Mouse (Mus musculus): ENCODE data around the gene Zfyve28. TPM values are rescaled to one million over a fixed set of nuclear protein-coding genes. Genes with fewer than 3 reads are reported as not detected.

Zfyve28 gene
- polyA plus RNA-seq, 2 experiments: 0.95 to 1.7 TPM

GRCm38 (mm10) chr5:34280976-34281375 lies 7.3 kb downstream of the Zfyve28 start:
- no peak overlapping the region for H3K4me2 ChIP-seq (replicated peaks; ENCODE audit: low read depth, low read length, severe bottlenecking)
- ATAC-seq (ENCODE audit: low FRiP score, low read depth) (no peak), DNase-seq (ENCODE audit: low spot score) (no peak)
- no peak overlapping the region for H3K9ac ChIP-seq (ENCODE audit: low read depth, low read length, severe bottlenecking)
- peaks cover 13% of the 10 kb centered on the region for H3K27me3 ChIP-seq (ENCODE audit: control insufficient read depth, insufficient read depth, low read length)
- no peak overlapping the region for H3K27ac ChIP-seq (replicated peaks; ENCODE audit: low read depth, low read length)
- H3K36me3 ChIP-seq (ENCODE audit: control insufficient read depth, insufficient read depth, low read length): no peaks in the 10 kb centered on the region
- no peaks in the 10 kb centered on the region for H3K9me3 ChIP-seq (ENCODE audit: control insufficient read depth, low read length)
- TF ChIP-seq POLR2A (IDR thresholded peaks at IDR 0.05; ENCODE audit: borderline replicate concordance, extremely low read depth, insufficient read depth, insufficient read length): no peak
- WGBS: 56% methylated on average over 7 of the region's 7 CpGs
- H3K4me1 ChIP-seq (ENCODE audit: control insufficient read depth, insufficient read depth, low read length): no peaks in the 10 kb centered on the region
- no peak overlapping the region for H3K4me3 ChIP-seq (replicated peaks; ENCODE audit: low read length)

DNA sequence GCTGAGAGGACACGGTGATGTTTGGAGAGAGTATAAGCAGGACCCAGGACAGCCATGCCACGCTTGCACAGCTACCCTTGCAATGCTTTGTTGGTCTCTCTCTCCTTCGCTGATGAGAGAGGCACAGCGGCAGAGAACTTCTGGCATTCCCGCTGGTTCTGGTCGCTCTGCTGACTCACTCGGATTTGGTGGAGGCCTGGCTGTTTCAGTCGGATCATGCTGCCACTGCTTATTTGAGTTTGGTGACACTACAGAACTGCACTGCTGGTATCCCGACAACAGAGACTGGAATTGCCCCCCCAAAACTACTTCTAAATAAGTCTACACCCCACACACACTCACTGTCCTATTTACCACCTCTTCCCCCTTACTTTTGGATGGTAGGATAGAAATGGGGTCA lies 9.0 kb downstream of the Zfyve28 start:
- Histone ChIP-seq H3K9me3 (ENCODE audit: control insufficient read depth, low read length) (no peaks in the 10 kb centered on the region), H3K36me3 (ENCODE audit: control insufficient read depth, insufficient read depth, low read length) (no peaks in the 10 kb centered on the region), H3K27me3 (ENCODE audit: control insufficient read depth, insufficient read depth, low read length) (0 out of 2 replicates have a peak, but pooled peaks cover 2% of the 10 kb centered on the region), H3K4me3 (replicated peaks; ENCODE audit: low read length) (no peak overlapping the region), H3K4me1 (ENCODE audit: control insufficient read depth, insufficient read depth, low read length) (no peaks in the 10 kb centered on the region), H3K27ac (replicated peaks; ENCODE audit: low read depth, low read length) (no peak overlapping the region), H3K9ac (ENCODE audit: low read depth, low read length, severe bottlenecking) (no peak overlapping the region), H3K4me2 (replicated peaks; ENCODE audit: low read depth, low read length, severe bottlenecking) (no peak overlapping the region)
- no peak for TF ChIP-seq POLR2A (IDR thresholded peaks at IDR 0.05; ENCODE audit: borderline replicate concordance, extremely low read depth, insufficient read depth, insufficient read length)
- ATAC-seq (ENCODE audit: low FRiP score, low read depth) (no peak), DNase-seq (ENCODE audit: low spot score) (no peak)
- 83% methylated on average over 9 of the region's 9 CpGs for WGBS

DNA sequence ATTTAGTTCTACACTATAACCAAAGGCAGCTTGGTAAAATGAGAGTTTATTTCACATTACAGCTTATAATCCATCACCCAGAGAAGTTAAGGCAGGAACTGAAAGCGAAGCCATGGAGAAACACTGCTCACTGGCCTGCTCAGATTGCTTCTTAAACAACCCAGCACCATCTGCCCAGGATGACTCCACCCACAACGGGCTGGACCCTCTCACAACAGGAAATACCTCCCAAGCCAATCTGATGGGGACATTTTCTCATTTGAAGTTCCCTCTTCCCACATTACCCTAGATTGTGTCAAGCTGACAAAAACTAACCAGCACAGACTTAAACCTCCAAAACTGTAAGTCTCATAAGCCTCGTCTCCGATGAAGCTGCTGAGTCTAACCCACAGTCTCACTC lies 10.2 kb downstream of the Zfyve28 start:
- Histone ChIP-seq H3K4me1 (ENCODE audit: control insufficient read depth, insufficient read depth, low read length) (no peaks in the 10 kb centered on the region), H3K27me3 (ENCODE audit: control insufficient read depth, insufficient read depth, low read length) (no peaks in the 10 kb centered on the region), H3K4me3 (replicated peaks; ENCODE audit: low read length) (no peak overlapping the region), H3K9ac (ENCODE audit: low read depth, low read length, severe bottlenecking) (no peak overlapping the region), H3K4me2 (replicated peaks; ENCODE audit: low read depth, low read length, severe bottlenecking) (no peak overlapping the region), H3K36me3 (ENCODE audit: control insufficient read depth, insufficient read depth, low read length) (no peaks in the 10 kb centered on the region), H3K27ac (replicated peaks; ENCODE audit: low read depth, low read length) (no peak overlapping the region), H3K9me3 (ENCODE audit: control insufficient read depth, low read length) (no peaks in the 10 kb centered on the region)
- DNase-seq (ENCODE audit: low spot score) (no peak), ATAC-seq (ENCODE audit: low FRiP score, low read depth) (no peak)
- 64% methylated on average over 4 of the region's 4 CpGs for WGBS
- TF ChIP-seq POLR2A (IDR thresholded peaks at IDR 0.05; ENCODE audit: borderline replicate concordance, extremely low read depth, insufficient read depth, insufficient read length): no peak

GRCm38 (mm10) chr5:34276746-34277145 lies 11.5 kb downstream of the Zfyve28 start:
- H3K36me3 ChIP-seq (ENCODE audit: control insufficient read depth, insufficient read depth, low read length): no peaks in the 10 kb centered on the region
- no peaks in the 10 kb centered on the region for H3K4me1 ChIP-seq (ENCODE audit: control insufficient read depth, insufficient read depth, low read length)
- H3K27me3 ChIP-seq (ENCODE audit: control insufficient read depth, insufficient read depth, low read length): no peaks in the 10 kb centered on the region
- no peak for ATAC-seq (ENCODE audit: low FRiP score, low read depth)
- TF ChIP-seq POLR2A (IDR thresholded peaks at IDR 0.05; ENCODE audit: borderline replicate concordance, extremely low read depth, insufficient read depth, insufficient read length): no peak
- H3K9ac ChIP-seq (ENCODE audit: low read depth, low read length, severe bottlenecking): no peak overlapping the region
- H3K9me3 ChIP-seq (ENCODE audit: control insufficient read depth, low read length): no peaks in the 10 kb centered on the region
- no peak overlapping the region for H3K4me3 ChIP-seq (replicated peaks; ENCODE audit: low read length)
- H3K27ac ChIP-seq (replicated peaks; ENCODE audit: low read depth, low read length): no peak overlapping the region
- no peak overlapping the region for H3K4me2 ChIP-seq (replicated peaks; ENCODE audit: low read depth, low read length, severe bottlenecking)
- DNase-seq (ENCODE audit: low spot score): no peak
- WGBS: 69% methylated on average over 6 of the region's 6 CpGs

DNA sequence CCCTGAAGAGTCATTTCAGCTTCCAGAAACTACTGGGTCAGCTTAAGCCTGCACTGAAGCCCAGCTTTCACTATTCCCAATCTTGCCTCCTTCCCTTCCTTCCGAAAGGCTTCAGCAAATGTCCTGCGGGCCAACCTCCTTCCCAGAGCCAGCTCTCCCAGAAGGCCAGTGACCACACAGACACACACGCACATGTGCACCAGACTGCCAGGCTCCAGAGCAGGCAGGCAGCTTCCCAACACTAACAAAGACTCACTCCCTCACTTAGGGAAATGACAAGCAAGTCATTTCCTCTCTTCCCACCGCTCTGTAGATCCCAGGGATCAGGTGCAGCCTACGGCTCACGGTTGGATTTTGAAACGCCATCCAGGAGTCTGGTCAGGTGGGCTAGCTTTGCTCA lies 12.1 kb downstream of the Zfyve28 start:
- Histone ChIP-seq H3K27me3 (ENCODE audit: control insufficient read depth, insufficient read depth, low read length) (no peaks in the 10 kb centered on the region), H3K4me2 (replicated peaks; ENCODE audit: low read depth, low read length, severe bottlenecking) (no peak overlapping the region), H3K4me1 (ENCODE audit: control insufficient read depth, insufficient read depth, low read length) (no peaks in the 10 kb centered on the region), H3K27ac (replicated peaks; ENCODE audit: low read depth, low read length) (no peak overlapping the region), H3K9ac (ENCODE audit: low read depth, low read length, severe bottlenecking) (no peak overlapping the region), H3K9me3 (ENCODE audit: control insufficient read depth, low read length) (no peaks in the 10 kb centered on the region), H3K36me3 (ENCODE audit: control insufficient read depth, insufficient read depth, low read length) (no peaks in the 10 kb centered on the region), H3K4me3 (replicated peaks; ENCODE audit: low read length) (no peak overlapping the region)
- ATAC-seq (ENCODE audit: low FRiP score, low read depth): no peak
- WGBS: 74% methylated on average over 7 of the region's 7 CpGs
- TF ChIP-seq POLR2A (IDR thresholded peaks at IDR 0.05; ENCODE audit: borderline replicate concordance, extremely low read depth, insufficient read depth, insufficient read length): no peak
- DNase-seq (ENCODE audit: low spot score): no peak

Measured in limb, embryonic 14.5 days (tissue).